Mouse (Mus musculus): ENCODE results near the gene Rabif. TPM values are rescaled to one million over a fixed set of nuclear protein-coding genes. Genes with fewer than 3 reads are reported as not detected.
"Not testable (repeated sequence)": the region's sequence is repeated elsewhere in the genome, so short reads cannot be mapped to it uniquely, and the experiment has no call there.

The Rabif gene
- polyA plus RNA-seq (2012; rRNA removed): 21.6 and 24.7 TPM in 2 replicates

GRCm38 (mm10) chr1:134494428-134495215 lies at the start of gene Rabif:
Gene Rabif, plus strand, starts transcription at chr1:134494648.
- peak; percentile 98 for DNase-seq (ENCODE audit: low spot score)

- no peak for DNase-seq (ENCODE audit: low spot score)
These were observed 49.0 kb upstream of the Rabif start for GRCm38 (mm10) chr1:134445418-134445817.

- DNase-seq (ENCODE audit: low spot score): not testable (repeated sequence)
These were observed 45.9 kb upstream of the Rabif start for GRCm38 (mm10) chr1:134448537-134448936.

GRCm38 (mm10) chr1:134450201-134450600 lies 44.2 kb upstream of the Rabif start:
- no peak for DNase-seq (ENCODE audit: low spot score)

- DNase-seq (ENCODE audit: low spot score): no peak
These were observed 43.5 kb upstream of the Rabif start for GRCm38 (mm10) chr1:134450986-134451385.

- DNase-seq (ENCODE audit: low spot score): peak; percentile 95
These were observed 39.3 kb upstream of the Rabif start, which contains the start of gene Klhl12 for GRCm38 (mm10) chr1:134454904-134455824. Gene Klhl12, plus strand, starts transcription at chr1:134455531.

GRCm38 (mm10) chr1:134456060-134456459 lies 38.4 kb upstream of the Rabif start:
- no peak for DNase-seq (ENCODE audit: low spot score)

GRCm38 (mm10) chr1:134458139-134458727 lies 36.2 kb upstream of the Rabif start:
- no peak for DNase-seq (ENCODE audit: low spot score)

GRCm38 (mm10) chr1:134460294-134461284 lies 33.9 kb upstream of the Rabif start:
- no peak for DNase-seq (ENCODE audit: low spot score)

GRCm38 (mm10) chr1:134484623-134485022 lies 9.8 kb upstream of the Rabif start:
- no peak for DNase-seq (ENCODE audit: low spot score)

GRCm38 (mm10) chr1:134490903-134491801 lies 3.3 kb upstream of the Rabif start:
- no peak for DNase-seq (ENCODE audit: low spot score)

GRCm38 (mm10) chr1:134492276-134492675 lies 2.2 kb upstream of the Rabif start:
- DNase-seq (ENCODE audit: low spot score): no peak

- DNase-seq (ENCODE audit: low spot score): no peak
These were observed 952 bp upstream of the Rabif start for GRCm38 (mm10) chr1:134493496-134493895.

- no peak for DNase-seq (ENCODE audit: low spot score)
These were observed 492 bp upstream of the Rabif start for GRCm38 (mm10) chr1:134493956-134494355.

GRCm38 (mm10) chr1:134495216-134495539 lies 730 bp downstream of the Rabif start:
- DNase-seq (ENCODE audit: low spot score): no peak

- DNase-seq (ENCODE audit: low spot score): no peak
These were observed 1.5 kb downstream of the Rabif start for GRCm38 (mm10) chr1:134495991-134496390.

GRCm38 (mm10) chr1:134500916-134501315 lies 6.5 kb downstream of the Rabif start:
- no peak for DNase-seq (ENCODE audit: low spot score)

GRCm38 (mm10) chr1:134506201-134506600 lies 11.8 kb downstream of the Rabif start:
- DNase-seq (ENCODE audit: low spot score): no peak

- no peak for DNase-seq (ENCODE audit: low spot score)
These were observed 15.6 kb downstream of the Rabif start for GRCm38 (mm10) chr1:134510018-134510417.

- DNase-seq (ENCODE audit: low spot score): no peak
These were observed 17.7 kb downstream of the Rabif start for GRCm38 (mm10) chr1:134512183-134512582.

Data from urinary bladder, adult 2 months (tissue).